Mouse (Mus musculus) liver, postnatal 0 days (tissue): ENCODE results near the gene Dnm2.

Experiments used
- CTCF ChIP-seq: sonication (generic); IDR thresholded peaks from 2 replicates; pipeline ENCODE4 v1.5.1; 2016; ENCODE audit warnings: antibody characterized with exemption, low read depth
- EP300 ChIP-seq: IDR thresholded peaks from 2 replicates; pipeline ENCODE4 v1.6.1; 2016; ENCODE audit warnings: antibody characterized with exemption, low read depth, mild to moderate bottlenecking

- TF ChIP-seq CTCF (no peak), EP300 (no peak)
These were observed 66.0 kb downstream of the Dnm2 start for GRCm38 (mm10) chr9:21490696-21491095.
